Mouse (Mus musculus) liver, adult (tissue): Measurements from ENCODE around the gene Slc45a2.
A peak's percentile ranks its signal among the peaks of the same experiment; 100 is the strongest.

Source experiments
- GATA4 ChIP-seq: IDR thresholded peaks from 2 replicates; pipeline ENCODE4 v1.6.1; 2014; ENCODE audit warnings: mild to moderate bottlenecking, low read length; ENCODE audit not compliant: insufficient replicate concordance

Gene Slc45a2

GRCm38 (mm10) chr15:11000421-11000820, at the start of gene Slc45a2:
Gene Slc45a2 (plus strand): TSS chr15:11000721.
- TF ChIP-seq GATA4: no peak

DNA sequence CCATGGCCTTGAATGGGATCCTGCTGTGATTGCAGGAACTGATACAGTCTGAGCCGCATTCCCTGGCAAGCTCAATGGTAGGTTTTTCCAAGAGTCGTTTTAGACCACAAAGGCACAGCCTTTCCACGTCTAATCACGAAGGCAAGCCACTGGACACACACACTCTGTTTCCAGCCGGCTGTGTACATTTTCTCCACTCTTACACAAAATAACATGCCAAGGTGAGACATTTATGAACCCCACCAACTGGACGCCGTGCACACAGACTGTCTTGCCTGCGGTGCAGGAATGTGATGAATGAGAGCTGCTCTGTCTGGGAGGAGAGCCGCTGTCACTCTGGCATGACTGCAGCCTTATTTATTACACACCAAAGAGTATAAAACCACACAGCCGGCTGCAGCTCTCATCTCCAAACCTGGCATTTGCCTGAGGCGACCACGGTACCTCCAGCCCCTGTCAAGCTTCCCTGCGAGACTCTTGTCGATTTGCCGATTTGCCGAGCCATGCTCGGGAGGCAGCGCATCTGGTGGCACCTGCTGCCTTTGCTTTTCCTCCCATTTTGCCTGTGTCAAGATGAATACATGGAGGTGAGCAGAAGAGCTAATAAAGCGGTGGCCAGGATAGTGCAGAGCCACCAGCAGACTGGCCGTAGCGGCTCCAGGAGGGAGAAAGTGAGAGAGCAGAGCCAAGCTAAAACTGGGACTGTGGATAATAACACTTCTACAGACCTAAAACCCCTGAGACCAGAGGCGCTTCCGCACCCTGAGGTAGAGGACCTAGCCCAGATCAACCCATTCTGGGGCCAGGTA, 48.4 kb upstream of the Slc45a2 start, which contains the start of gene C1qtnf3:
Gene C1qtnf3 (plus strand): TSS at position 382 of the 809 bp plus-strand sequence.
- TF ChIP-seq GATA4: no peak

- no peak for TF ChIP-seq GATA4
These were observed 47.7 kb upstream of the Slc45a2 start for GRCm38 (mm10) chr15:10952760-10953305.

DNA sequence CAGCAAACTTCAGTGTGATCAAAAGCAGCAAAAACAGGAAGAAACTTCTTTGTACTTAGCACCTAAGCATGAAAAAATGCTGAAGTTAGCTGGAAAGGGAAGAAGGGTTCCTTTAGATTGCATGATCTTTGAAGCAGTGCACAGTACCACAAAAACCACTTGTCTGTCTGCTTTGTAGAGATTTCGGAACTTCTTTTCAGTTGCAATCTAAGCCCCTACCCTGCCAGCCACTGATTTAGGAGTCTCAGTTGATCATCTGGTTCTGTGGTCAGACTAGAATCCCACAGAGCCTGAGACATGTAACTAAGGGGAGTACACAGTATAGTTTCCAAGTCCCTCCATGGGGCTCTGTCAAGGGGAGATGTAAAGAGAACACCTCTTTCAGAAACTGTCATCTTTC, 47.1 kb upstream of the Slc45a2 start:
- TF ChIP-seq GATA4: no peak

- TF ChIP-seq GATA4: no peak
These were observed 46.0 kb upstream of the Slc45a2 start for GRCm38 (mm10) chr15:10954381-10955016.

- no peak for TF ChIP-seq GATA4
These were observed 45.4 kb upstream of the Slc45a2 start for GRCm38 (mm10) chr15:10955156-10955555.

DNA sequence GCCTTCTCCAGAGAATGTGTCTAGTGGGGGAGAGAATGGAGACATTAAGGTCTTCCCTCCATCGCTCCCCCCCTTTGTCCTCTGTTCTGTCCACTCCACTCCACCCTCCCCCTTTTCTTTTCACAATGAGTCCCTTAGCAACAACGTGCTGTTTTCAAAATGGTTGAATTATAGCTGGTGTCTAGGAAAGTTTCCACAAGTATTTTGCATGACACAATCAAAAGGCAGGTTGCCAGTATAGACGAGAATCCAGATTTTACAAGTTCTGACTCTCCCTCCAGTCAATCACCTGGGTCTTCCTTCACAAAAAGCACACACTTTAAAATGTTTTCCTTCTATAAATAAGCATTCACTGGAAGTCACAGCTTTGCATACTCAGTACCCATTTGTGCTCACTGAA, 43.8 kb upstream of the Slc45a2 start:
- TF ChIP-seq GATA4: no peak

GRCm38 (mm10) chr15:10959277-10960026, 41.1 kb upstream of the Slc45a2 start:
- no peak for TF ChIP-seq GATA4

- TF ChIP-seq GATA4: no peak
These were observed 40.3 kb upstream of the Slc45a2 start for GRCm38 (mm10) chr15:10960267-10960666.

DNA sequence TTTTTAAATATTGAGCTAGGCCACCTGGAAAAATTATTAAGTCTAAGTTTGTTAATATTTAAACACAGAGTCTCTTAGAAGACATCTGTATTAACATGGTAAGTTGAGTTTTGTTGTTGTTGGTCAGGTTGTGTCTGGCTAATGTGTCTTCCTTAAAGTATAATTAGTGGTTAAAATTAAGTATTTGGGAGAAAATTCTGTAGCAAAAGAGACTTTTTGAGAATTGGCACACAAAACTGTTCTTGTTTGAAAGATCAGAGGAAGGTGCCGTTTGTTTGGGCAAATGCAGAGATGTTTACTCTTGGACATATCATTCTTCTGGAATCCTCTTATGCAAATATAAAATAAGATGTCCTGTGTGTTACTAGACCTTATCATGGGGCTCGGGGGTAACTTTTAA, 37.9 kb upstream of the Slc45a2 start:
- no peak for TF ChIP-seq GATA4

- no peak for TF ChIP-seq GATA4
These were observed 31.1 kb upstream of the Slc45a2 start for GRCm38 (mm10) chr15:10969439-10969838.

DNA sequence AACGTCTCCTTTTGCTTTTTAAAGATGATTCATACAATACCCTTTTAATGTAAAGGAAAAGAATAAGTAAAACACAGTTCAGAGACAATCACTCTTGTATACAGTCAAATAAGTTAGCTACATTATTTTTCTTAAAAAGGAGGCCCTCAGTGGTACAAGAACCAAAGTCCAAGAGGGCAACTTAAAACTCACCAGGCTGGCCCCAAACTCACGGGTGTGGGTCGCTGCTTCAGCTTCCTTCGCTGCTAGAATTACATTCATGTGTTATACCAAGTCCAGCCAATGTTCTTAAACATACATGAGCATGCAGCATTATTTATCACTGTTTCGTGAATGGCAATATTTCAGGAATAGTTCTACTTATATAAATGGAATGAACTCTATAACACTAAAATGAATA, 29.7 kb upstream of the Slc45a2 start:
- no peak for TF ChIP-seq GATA4

GRCm38 (mm10) chr15:10977151-10977550, 23.4 kb upstream of the Slc45a2 start:
- no peak for TF ChIP-seq GATA4

DNA sequence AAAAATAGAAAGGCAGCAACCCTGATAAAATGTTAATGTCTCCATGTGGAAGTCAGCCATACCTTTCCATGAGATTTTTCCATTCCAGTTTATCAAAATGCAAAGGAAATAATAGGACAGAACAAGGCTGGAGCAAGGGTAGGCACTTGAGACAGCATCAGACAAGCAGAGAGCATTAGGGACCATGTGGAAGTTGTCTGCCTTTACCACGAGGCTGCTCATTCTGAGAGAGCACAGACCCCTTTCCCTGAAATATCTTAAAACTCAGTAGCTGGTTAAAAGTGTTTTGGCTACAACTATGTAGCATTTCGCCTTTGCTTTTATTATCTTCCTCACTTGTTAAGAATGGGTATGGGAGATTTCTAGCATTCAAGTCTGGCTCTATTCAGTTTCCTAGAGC, 19.8 kb upstream of the Slc45a2 start:
- no peak for TF ChIP-seq GATA4

- TF ChIP-seq GATA4: peak; percentile 53; the same call in 1 of the 2 replicates
These were observed 19.0 kb upstream of the Slc45a2 start, which contains the start of gene Amacr for GRCm38 (mm10) chr15:10981377-10982063. Gene Amacr (plus strand): TSS chr15:10981756.
